23 mouse cellular contexts compared by ENCODE assay signal in the genomic region with DNA sequence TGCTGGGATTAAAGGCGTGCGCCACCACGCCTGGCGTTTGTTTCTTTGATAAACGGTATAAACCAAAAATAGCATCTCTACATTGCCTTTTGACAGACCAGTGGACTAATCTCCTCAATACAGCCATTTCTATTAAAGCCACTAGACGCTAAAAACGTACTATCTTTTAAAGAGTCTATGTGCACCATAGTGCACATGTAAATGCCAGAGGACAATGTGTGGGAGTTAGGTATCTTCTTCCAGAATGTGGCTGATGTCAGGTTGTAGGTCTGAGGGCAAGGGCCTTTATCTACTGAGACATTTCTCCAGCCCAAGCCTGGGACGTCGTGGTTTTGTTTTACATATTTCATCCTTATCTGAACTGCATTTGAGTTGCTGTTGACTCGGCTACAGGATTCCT. TPM values are rescaled to one million over a fixed set of nuclear protein-coding genes. Genes with fewer than 3 reads are reported as not detected.
DNase-seq lines count a peak whose midpoint lies in the region; ATAC-seq and TF ChIP-seq lines count a peak whose summit lies in the region.
"Had no signal": no experiment of that assay in that cellular context is flagged by ENCODE, and none has a peak within 500 bp of the region (broad histone marks: within the 10 kb centered on the region; RNA-seq: fewer than 3 reads in every experiment).

No protein-coding gene starts in this region.

- peaks cover 15% of the 10 kb centered on the region for H3K4me1 ChIP-seq in liver, embryonic 13.5 days (replicated peaks)
- no peaks in the 10 kb centered on the region for H3K4me1 ChIP-seq in liver, postnatal 0 days (ENCODE audit: insufficient read depth)
- no peaks in the 10 kb centered on the region for H3K4me1 ChIP-seq in hindbrain, embryonic 12.5 days
- H3K4me1 ChIP-seq: embryonic facial prominence, embryonic 10.5 days; forebrain, embryonic 10.5 days; heart, embryonic 10.5 days; hindbrain, embryonic 13.5 days had no signal

- DNase-seq in c-Kit-positive CD71-positive TER-119-negative erythroid progenitor cells, embryonic 14.5 days (ENCODE audit: low read depth) = peak; percentile 68
- peak; percentile 40 for DNase-seq in liver, embryonic 13.5 days
- DNase-seq in liver, postnatal 0 days = no peak
- no peak for DNase-seq in ovary, postnatal 14 days (ENCODE audit: low spot score)
- no peak for DNase-seq in ovary, adult 18-20 months (ENCODE audit: low spot score)
- DNase-seq in natural killer cell, adult 2 months (ENCODE audit: low spot score in 2 of 2) = no peak
- DNase-seq: adrenal gland, adult 8-10 months; adrenal gland, postnatal 36 days; cerebellum, adult 11-12 months; cerebellum, adult 9-10 months; cerebellum, postnatal 25 days; heart, adult 18-20 months; heart, postnatal 10 days; heart, postnatal 4 days had no signal

- ATAC-seq in erythroid progenitor cell, adult 5-6 weeks (replicated peaks; ENCODE audit: low FRiP score, poor library complexity, severe bottlenecking) = 0 out of 2 replicates have a peak, but pooled peaks have one; percentile 52
- peak; percentile 95 for ATAC-seq in liver, embryonic 13.5 days (ENCODE audit: low read depth)
- ATAC-seq in liver, postnatal 0 days = peak; percentile 81
- no peak for ATAC-seq in hindbrain, embryonic 12.5 days (ENCODE audit: low FRiP score)
- ATAC-seq: forebrain, embryonic 14.5 days had no signal

- no peaks in the 10 kb centered on the region for H3K9me3 ChIP-seq in liver, embryonic 13.5 days (replicated peaks)
- H3K9me3 ChIP-seq in liver, postnatal 0 days (ENCODE audit: low read length) = no peaks in the 10 kb centered on the region
- H3K9me3 ChIP-seq in hindbrain, embryonic 12.5 days (replicated peaks) = no peaks in the 10 kb centered on the region
- H3K9me3 ChIP-seq: embryonic facial prominence, embryonic 10.5 days; forebrain, embryonic 10.5 days; heart, embryonic 10.5 days; hindbrain, embryonic 13.5 days had no signal

- H3K27me3 ChIP-seq in liver, embryonic 13.5 days = no peaks in the 10 kb centered on the region
- no peaks in the 10 kb centered on the region for H3K27me3 ChIP-seq in liver, postnatal 0 days (ENCODE audit: insufficient read depth, low read length)
- no peaks in the 10 kb centered on the region for H3K27me3 ChIP-seq in hindbrain, embryonic 12.5 days
- H3K27me3 ChIP-seq: CH12.LX; hindbrain, embryonic 13.5 days had no signal

- TF ChIP-seq CTCF in liver, postnatal 0 days (IDR thresholded peaks at IDR 0.05; ENCODE audit: low read depth) = no peak

- no peak overlapping the region for H3K9ac ChIP-seq in liver, embryonic 13.5 days
- H3K9ac ChIP-seq in liver, postnatal 0 days (replicated peaks) = no peak overlapping the region
- H3K9ac ChIP-seq in hindbrain, embryonic 12.5 days = no peak overlapping the region
- H3K9ac ChIP-seq: hindbrain, embryonic 13.5 days had no signal

- no peak overlapping the region for H3K4me2 ChIP-seq in liver, embryonic 13.5 days
- H3K4me2 ChIP-seq in liver, postnatal 0 days (ENCODE audit: low read depth, low read length) = no peak overlapping the region
- H3K4me2 ChIP-seq in hindbrain, embryonic 12.5 days (replicated peaks) = no peak overlapping the region
- H3K4me2 ChIP-seq: hindbrain, embryonic 13.5 days had no signal

- no peak overlapping the region for H3K27ac ChIP-seq in liver, embryonic 13.5 days
- H3K27ac ChIP-seq in liver, postnatal 0 days (ENCODE audit: low read depth) = no peak overlapping the region
- H3K27ac ChIP-seq in hindbrain, embryonic 12.5 days = no peak overlapping the region
- H3K27ac ChIP-seq: embryonic facial prominence, embryonic 10.5 days; forebrain, embryonic 10.5 days; heart, embryonic 10.5 days; hindbrain, embryonic 13.5 days had no signal

- peak; percentile 81 for TF ChIP-seq EP300 in liver, postnatal 0 days (IDR thresholded peaks at IDR 0.05; ENCODE audit: low read depth)

- peaks cover 11% of the 10 kb centered on the region for H3K36me3 ChIP-seq in liver, embryonic 13.5 days
- peaks cover 23% of the 10 kb centered on the region for H3K36me3 ChIP-seq in liver, postnatal 0 days (replicated peaks; ENCODE audit: insufficient read depth, low read length)
- peaks cover 32% of the 10 kb centered on the region for H3K36me3 ChIP-seq in hindbrain, embryonic 12.5 days

- whole genome bisulfite sequencing in liver, embryonic 13.5 days (ENCODE audit: insufficient replicate concordance) = 19% methylated on average over 10 of the region's 10 CpGs
- WGBS in liver, postnatal 0 days (ENCODE audit: insufficient replicate concordance) = 51% methylated on average over 10 of the region's 10 CpGs
- 91% methylated on average over 10 of the region's 10 CpGs for WGBS in hindbrain, embryonic 12.5 days

- no peak overlapping the region for H3K4me3 ChIP-seq in liver, embryonic 13.5 days (replicated peaks)
- no peak overlapping the region for H3K4me3 ChIP-seq in liver, postnatal 0 days (ENCODE audit: low read depth, low read length)
- no peak overlapping the region for H3K4me3 ChIP-seq in hindbrain, embryonic 12.5 days
- H3K4me3 ChIP-seq: embryonic facial prominence, embryonic 10.5 days; forebrain, embryonic 10.5 days; heart, embryonic 10.5 days; hindbrain, embryonic 13.5 days had no signal

RNA-seq across cellular contexts. Expression of a gene that starts 9.1 kb away (rescaled TPM):
- 35.7 and 70.0 TPM in 2 replicates for total RNA-seq in erythroid progenitor cell, adult 5-6 weeks (2015; ENCODE audit: low replicate concordance)
- 7.9 and 67.3 TPM in 2 replicates for total RNA-seq in erythroid progenitor cell, adult 5-6 weeks (2017; ENCODE audit: low replicate concordance)
- polyA plus RNA-seq in liver, embryonic 13.5 days (2015; fragmentation: Nextera tagmentation; extraction: Ambion mirVana) = 172 and 185 TPM in 2 replicates
- polyA plus RNA-seq in liver, postnatal 0 days (2015; fragmentation: Nextera tagmentation; extraction: Ambion mirVana) = 160 and 163 TPM in 2 replicates
- 117 and 127 TPM in 2 replicates for polyA plus RNA-seq in hindbrain, embryonic 12.5 days (2016; fragmentation: Nextera tagmentation; extraction: Ambion mirVana)

RNA-seq across cellular contexts. Expression of a gene that starts 9.2 kb away (rescaled TPM):
- 41.4 and 45.3 TPM in 2 replicates for total RNA-seq in erythroid progenitor cell, adult 5-6 weeks (2015; ENCODE audit: low replicate concordance)
- total RNA-seq in erythroid progenitor cell, adult 5-6 weeks (2017; ENCODE audit: low replicate concordance) = 88.2 and 89.0 TPM in 2 replicates
- polyA plus RNA-seq in liver, embryonic 13.5 days (2015; fragmentation: Nextera tagmentation; extraction: Ambion mirVana) = 22.0 and 25.7 TPM in 2 replicates
- 5.5 and 7.0 TPM in 2 replicates for polyA plus RNA-seq in liver, postnatal 0 days (2015; fragmentation: Nextera tagmentation; extraction: Ambion mirVana)
- 28.5 and 31.7 TPM in 2 replicates for polyA plus RNA-seq in hindbrain, embryonic 12.5 days (2016; fragmentation: Nextera tagmentation; extraction: Ambion mirVana)
- total RNA-seq: gastrocnemius, adult 8-10 months had no signal

RNA-seq across cellular contexts. Expression of a gene that starts 37.2 kb away (rescaled TPM):
- total RNA-seq in erythroid progenitor cell, adult 5-6 weeks (2015; ENCODE audit: low replicate concordance) = 133 and 176 TPM in 2 replicates
- 10.0 and 12.1 TPM in 2 replicates for total RNA-seq in erythroid progenitor cell, adult 5-6 weeks (2017; ENCODE audit: low replicate concordance)
- polyA plus RNA-seq in liver, embryonic 13.5 days (2015; fragmentation: Nextera tagmentation; extraction: Ambion mirVana) = 10.1 and 11.9 TPM in 2 replicates
- 11.1 and 12.2 TPM in 2 replicates for polyA plus RNA-seq in liver, postnatal 0 days (2015; fragmentation: Nextera tagmentation; extraction: Ambion mirVana)
- 29.3 and 30.3 TPM in 2 replicates for polyA plus RNA-seq in hindbrain, embryonic 12.5 days (2016; fragmentation: Nextera tagmentation; extraction: Ambion mirVana)

RNA-seq across cellular contexts. Expression of a gene that starts 54.9 kb away (rescaled TPM):
- total RNA-seq in erythroid progenitor cell, adult 5-6 weeks (2015; ENCODE audit: low replicate concordance) = 8.0 and 33.5 TPM in 2 replicates
- total RNA-seq in erythroid progenitor cell, adult 5-6 weeks (2017; ENCODE audit: low replicate concordance) = 6.8 and 16.9 TPM in 2 replicates
- polyA plus RNA-seq in liver, embryonic 13.5 days (2015; fragmentation: Nextera tagmentation; extraction: Ambion mirVana) = 11.4 and 14.4 TPM in 2 replicates
- polyA plus RNA-seq in liver, postnatal 0 days (2015; fragmentation: Nextera tagmentation; extraction: Ambion mirVana) = 10.0 and 12.9 TPM in 2 replicates
- polyA plus RNA-seq in hindbrain, embryonic 12.5 days (2016; fragmentation: Nextera tagmentation; extraction: Ambion mirVana) = 67.0 and 71.6 TPM in 2 replicates

Comparison
In these comparisons a context has a peak if more than half of its experiments do, and no peak if none do; other contexts are left out.
1. DNase-seq: peak in c-Kit-positive CD71-positive TER-119-negative erythroid progenitor cells, embryonic 14.5 days (single experiment) and liver, embryonic 13.5 days (single experiment); none in liver, postnatal 0 days (single experiment), ovary, postnatal 14 days (single experiment), ovary, adult 18-20 months (single experiment) and natural killer cell, adult 2 months (0 of 2).